Mouse (Mus musculus): ENCODE results near the gene Gm3373.
"Not testable (repeated sequence)": the region's sequence is repeated elsewhere in the genome, so short reads cannot be mapped to it uniquely, and the experiment has no call there.

Gm3373 gene

DNA sequence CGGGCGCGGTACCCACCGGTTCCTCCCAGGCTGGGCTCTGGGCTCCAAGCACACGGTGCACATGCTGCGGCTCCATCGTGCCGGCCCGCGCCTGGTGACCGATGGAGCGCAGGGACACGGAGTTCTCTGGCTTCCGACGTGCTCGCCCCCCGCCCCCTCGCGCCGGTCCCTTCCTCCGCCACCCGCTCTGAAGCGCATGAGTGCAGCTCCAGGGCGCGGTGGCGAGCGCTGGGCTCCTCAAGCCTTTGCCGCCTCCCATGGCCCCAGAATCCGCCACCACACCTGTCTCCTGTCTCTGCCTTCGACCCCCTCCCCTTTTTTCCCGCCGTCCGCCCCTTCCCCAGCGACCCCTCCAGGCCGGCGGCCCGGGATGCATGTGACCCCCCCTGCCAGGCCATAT is at the start of gene Gm3373:
Gene Gm3373 (minus strand): TSS at position 101 of the 400 bp plus-strand sequence.
- not testable (repeated sequence) for DNase-seq

DNA sequence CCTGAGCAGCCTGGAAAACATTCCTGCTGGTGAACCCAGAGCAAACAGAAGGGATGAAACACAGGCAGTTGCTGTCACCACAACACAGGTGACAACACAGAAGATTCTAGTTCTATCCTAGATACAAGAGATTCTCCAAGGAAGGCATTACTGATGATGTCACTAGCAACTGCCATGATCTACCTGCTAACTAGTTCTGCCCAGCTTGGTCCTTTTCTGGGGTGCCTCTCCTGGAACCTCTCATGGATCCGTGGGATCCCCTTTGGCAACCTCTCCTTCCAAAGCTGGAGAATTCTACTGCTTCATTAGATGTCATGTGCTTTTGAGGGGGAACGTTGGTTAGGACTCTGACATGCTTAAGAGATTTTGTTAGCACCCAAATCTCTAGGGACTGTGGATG is 54.0 kb downstream of the Gm3373 start, which contains the start of gene Gm9603:
Gene Gm9603 (minus strand): TSS at position 101 of the 400 bp plus-strand sequence.
- not testable (repeated sequence) for DNase-seq
